Mouse (Mus musculus) CH12.LX (cell line): Measurements from ENCODE around the gene Spats2. TPM values are rescaled to one million over a fixed set of nuclear protein-coding genes. Genes with fewer than 3 reads are reported as not detected.
A peak's percentile ranks its signal among the peaks of the same experiment; 100 is the strongest.
"Not testable (repeated sequence)": the region's sequence is repeated elsewhere in the genome, so short reads cannot be mapped to it uniquely, and the experiment has no call there.

Source experiments
- DNase-seq: peaks from one replicate; pipeline ENCODE4 v3.0.0-alpha.2; 2013; ENCODE audit errors: extremely low read depth
- H3K27ac ChIP-seq: 2 replicates; pipeline ENCODE4 v1.5.1; 2012; ENCODE audit warnings: low read depth, mild to moderate bottlenecking, control low read depth, moderate library complexity; ENCODE audit not compliant: insufficient read depth
- H3K27me3 ChIP-seq: replicated peaks from 2 replicates; pipeline ENCODE3; 2012; ENCODE audit warnings: inconsistent platforms
- H3K36me3 ChIP-seq, 2 experiments: replicated peaks in 1 of 2; 2 replicates each; pipeline versions ENCODE3 to v1.6.1; 2012; ENCODE audit warnings: inconsistent platforms in 1 of 2, low read length in 1 of 2, mild to moderate bottlenecking in 1 of 2, mixed read lengths in 1 of 2, moderate library complexity in 1 of 2; ENCODE audit not compliant: control insufficient read depth in 1 of 2, insufficient read depth in 1 of 2
- H3K4me1 ChIP-seq, 2 experiments: 2 replicates each; pipeline ENCODE4 v1.6.1; 2012; ENCODE audit warnings: inconsistent platforms in 1 of 2, moderate library complexity in 1 of 2; ENCODE audit not compliant: insufficient read depth in 2 of 2, control insufficient read depth in 1 of 2
- H3K4me2 ChIP-seq: 2 replicates; pipeline ENCODE4 v1.6.1; 2012; ENCODE audit warnings: low read depth, mild to moderate bottlenecking, control low read depth; ENCODE audit not compliant: poor library complexity, insufficient read depth, severe bottlenecking
- H3K4me3 ChIP-seq, 3 experiments: fragments of 150-350 bp in 1 of 3; sonication (generic) in 1 of 3; replicated peaks in 1 of 3; 2 replicates each; pipeline versions ENCODE3 to v1.5.1; 2011 to 2012; ENCODE audit warnings: low read depth in 2 of 3, low read length in 2 of 3, mild to moderate bottlenecking in 2 of 3, moderate library complexity in 2 of 3, control low read depth in 1 of 3, improper control_type of control experiment in 1 of 3, inconsistent platforms in 1 of 3, mixed read lengths in 1 of 3; ENCODE audit not compliant: poor library complexity in 1 of 3
- H3K79me2 ChIP-seq: replicated peaks from 2 replicates; pipeline ENCODE4 v1.6.1; 2012; ENCODE audit warnings: mild to moderate bottlenecking, moderate library complexity; ENCODE audit not compliant: control insufficient read depth, poor library complexity, insufficient read depth, severe bottlenecking; ENCODE audit errors: extremely low read depth
- H3K9ac ChIP-seq: 2 replicates; pipeline ENCODE4 v1.6.1; 2012; ENCODE audit warnings: low read depth, mild to moderate bottlenecking, control low read depth, moderate library complexity; ENCODE audit not compliant: insufficient read depth
- H3K9me3 ChIP-seq: replicated peaks from 2 replicates; pipeline ENCODE3; 2012; ENCODE audit warnings: low read length, inconsistent platforms, mixed read lengths
- E2F4 ChIP-seq: IDR thresholded peaks from 2 replicates; pipeline ENCODE4 v1.6.1; 2011; ENCODE audit warnings: low read depth, low read length, improper control_type of control experiment; ENCODE audit not compliant: insufficient replicate concordance
- ELF1 ChIP-seq: IDR thresholded peaks from 2 replicates; pipeline ENCODE4 v1.6.1; 2014; ENCODE audit warnings: low read depth, mild to moderate bottlenecking, inconsistent platforms, low read length, improper control_type of control experiment
- MAZ ChIP-seq: IDR thresholded peaks from 2 replicates; pipeline ENCODE4 v1.6.1; 2012; ENCODE audit warnings: low read depth, mild to moderate bottlenecking, inconsistent platforms, low read length, improper control_type of control experiment, moderate library complexity
- MXI1 ChIP-seq: IDR thresholded peaks from 2 replicates; pipeline ENCODE4 v1.6.1; 2011; ENCODE audit warnings: mild to moderate bottlenecking, low read depth, low read length, improper control_type of control experiment
- NELFE ChIP-seq: IDR thresholded peaks from 2 replicates; pipeline ENCODE4 v1.6.1; 2011; ENCODE audit warnings: low read depth, low read length, improper control_type of control experiment
- PAX5 ChIP-seq: IDR thresholded peaks from 2 replicates; pipeline ENCODE4 v1.6.1; 2012; ENCODE audit warnings: low read length, inconsistent platforms, mixed read lengths
- POLR2A ChIP-seq: IDR thresholded peaks from 2 replicates; pipeline ENCODE4 v1.6.1; 2011; ENCODE audit warnings: low read depth, mild to moderate bottlenecking, improper control_type of control experiment, low read length
- POLR2AphosphoS2 ChIP-seq: IDR thresholded peaks from 2 replicates; pipeline ENCODE4 v1.6.1; 2011; ENCODE audit warnings: low read depth, low read length, improper control_type of control experiment
- dilution Hi-C: fragments of 300-500 bp; cut with MboI; formaldehyde crosslinking; loops from 2 replicates; pipeline ENCODE4 v1.14.3; 2020; ENCODE audit warnings: low sequenced_read_pairs; ENCODE audit not compliant: extremely low pct_unique_long_range_greater_than_20kb, extremely low pct_ligation_motif_present
- in situ Hi-C: fragments of 300-500 bp; cut with MboI; formaldehyde crosslinking; loops from 3 replicates; pipeline ENCODE4 v1.14.3; 2019; ENCODE audit warnings: low sequenced_read_pairs, low pct_ligation_motif_present, low pct_unique_long_range_greater_than_20kb, mixed read lengths
- polyA plus RNA-seq: library from polyadenylated mRNA; unstranded; fragments of >175 nt; gene quantifications from 2 replicates; pipeline ENCODE4 v1.2.1, GENCODE M21; 2012; ENCODE audit warnings: low read depth; ENCODE audit not compliant: insufficient read length
- total RNA-seq, 2 experiments: library from RNA; depleted of rRNA; stranded (reverse); fragments of 300-350 nt in 1 of 2; fragments of >200 nt in 1 of 2; gene quantifications; 2 replicates each; pipeline ENCODE4 v1.2.3; 2012 to 2014

The Spats2 gene
- 26.5 and 27.1 TPM in 2 replicates for total RNA-seq (2012; rRNA removed)
- total RNA-seq (2014; rRNA removed) = 68.3 and 81.0 TPM in 2 replicates
- polyA plus RNA-seq = 79.5 and 81.0 TPM in 2 replicates

- dilution Hi-C loops = no loop called here
- Histone ChIP-seq H3K27ac (peak within 1 kb of the TSS; percentile 7; the same call in 1 of the 2 replicates), H3K9me3 (no peaks in the 10 kb centered on the region), H3K9ac (peak within 1 kb of the TSS; percentile 88), H3K4me1 (peaks cover 8 to 66% of the 10 kb centered on the region in 2 experiments), H3K27me3 (no peaks in the 10 kb centered on the region), H3K4me3 (peak within 1 kb of the TSS; percentile 77 to 91 (median 85)), H3K36me3 (peaks cover 0 to 19% of the 10 kb centered on the region in 2 experiments), H3K4me2 (peak within 1 kb of the TSS; percentile 90), H3K79me2 (peaks cover 18% of the 10 kb centered on the region)
- in situ Hi-C loops = no loop called here
- DNase-seq = no peak
- TF ChIP-seq NELFE (no peak), MXI1 (no peak), PAX5 (no peak), POLR2AphosphoS2 (no peak), E2F4 (no peak), ELF1 (peak; percentile 27; the same call in 1 of the 2 replicates), MAZ (no peak)
These were observed at the start of gene Spats2 for GRCm38 (mm10) chr15:99125711-99126080. TSS of gene Spats2 (plus strand) at chr15:99125916.

- Histone ChIP-seq H3K79me2 (peaks cover 11% of the 10 kb centered on the region), H3K4me2 (peak overlapping the region; percentile 88), H3K4me3 (peak overlapping the region in 2 of 3 experiments; percentile 68 to 77), H3K4me1 (peaks cover 6 to 34% of the 10 kb centered on the region in 2 experiments; a peak in 3 of 4 replicates), H3K9ac (peak overlapping the region; percentile 95; the same call in 1 of the 2 replicates), H3K36me3 (peaks cover 36 to 47% of the 10 kb centered on the region in 2 experiments)
- in situ Hi-C loops, H3K27ac ChIP-seq, H3K27me3 ChIP-seq, dilution Hi-C loops, DNase-seq, H3K9me3 ChIP-seq: not testable (repeated sequence)
These were observed 49.7 kb upstream of the Spats2 start for GRCm38 (mm10) chr15:99076011-99076410.

GRCm38 (mm10) chr15:99078181-99078910, 47.4 kb upstream of the Spats2 start:
- H3K4me1 ChIP-seq = peaks cover 6 to 34% of the 10 kb centered on the region in 2 experiments; a peak in 3 of 4 replicates
- dilution Hi-C loops = no loop called here
- TF ChIP-seq E2F4 (no peak), POLR2A (peak; percentile 18; the same call in 1 of the 2 replicates)
- H3K9me3 ChIP-seq = no peaks in the 10 kb centered on the region
- H3K4me2 ChIP-seq = no peak overlapping the region
- H3K79me2 ChIP-seq = peaks cover 11% of the 10 kb centered on the region
- H3K9ac ChIP-seq = no peak overlapping the region
- no peak overlapping the region for H3K4me3 ChIP-seq
- no peak for DNase-seq
- no peak overlapping the region for H3K27ac ChIP-seq
- in situ Hi-C loops = no loop called here
- peaks cover 56 to 70% of the 10 kb centered on the region in 2 experiments for H3K36me3 ChIP-seq
- H3K27me3 ChIP-seq = no peaks in the 10 kb centered on the region
